Mouse (Mus musculus) kidney, adult 11 months (tissue): ENCODE measurements at regions not wholly inside any gene's neighbourhood (a gene's known extent, or its start where the extent isn't known, plus 50 kb on each side); places are given as distances from the start of the nearest gene placed in this dataset.

Experiments
- DNase-seq: peaks from one replicate; pipeline ENCODE4 v3.0.0; 2022

DNA sequence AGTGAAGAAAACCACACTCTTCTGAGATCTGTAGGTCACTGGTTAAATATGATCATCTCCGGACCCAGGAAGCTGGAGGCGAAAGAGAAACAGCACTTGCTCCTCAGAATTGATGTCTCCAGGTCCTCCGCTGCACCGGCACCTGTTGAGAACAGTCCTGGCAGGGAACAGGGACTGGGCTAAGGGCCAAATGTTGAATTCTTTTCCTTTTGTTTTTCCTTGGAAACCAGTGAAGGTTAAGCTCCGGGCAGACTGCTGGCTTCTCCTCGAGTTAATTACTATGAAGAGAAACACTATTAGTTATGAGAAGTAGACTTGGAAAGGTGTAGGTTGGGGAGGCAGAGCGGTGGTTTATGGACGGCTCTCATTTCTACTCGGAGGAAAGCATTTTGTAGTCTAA lies 242.7 kb downstream of the Rngtt start:
- peak; percentile 35 for DNase-seq

DNA sequence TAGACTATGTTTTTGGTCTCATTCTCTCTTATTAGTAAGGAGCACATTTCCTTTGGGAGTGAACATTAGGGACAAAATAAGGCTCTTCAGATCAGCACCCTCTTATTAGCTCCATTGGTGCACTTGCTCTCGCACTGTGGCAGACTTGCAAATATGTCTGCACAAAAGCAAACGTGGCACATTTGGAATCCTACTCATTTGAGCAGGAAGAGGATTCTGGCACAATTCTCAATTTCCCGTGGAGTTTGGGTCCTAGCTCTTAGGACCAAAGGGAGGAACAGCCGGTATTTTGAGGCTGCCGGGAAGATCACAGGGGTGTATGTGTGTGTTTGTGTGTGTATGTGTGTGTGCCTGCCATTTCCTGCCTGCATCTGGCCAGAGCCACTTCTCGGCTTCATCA lies 244.5 kb downstream of the Rngtt start:
- no peak for DNase-seq

DNA sequence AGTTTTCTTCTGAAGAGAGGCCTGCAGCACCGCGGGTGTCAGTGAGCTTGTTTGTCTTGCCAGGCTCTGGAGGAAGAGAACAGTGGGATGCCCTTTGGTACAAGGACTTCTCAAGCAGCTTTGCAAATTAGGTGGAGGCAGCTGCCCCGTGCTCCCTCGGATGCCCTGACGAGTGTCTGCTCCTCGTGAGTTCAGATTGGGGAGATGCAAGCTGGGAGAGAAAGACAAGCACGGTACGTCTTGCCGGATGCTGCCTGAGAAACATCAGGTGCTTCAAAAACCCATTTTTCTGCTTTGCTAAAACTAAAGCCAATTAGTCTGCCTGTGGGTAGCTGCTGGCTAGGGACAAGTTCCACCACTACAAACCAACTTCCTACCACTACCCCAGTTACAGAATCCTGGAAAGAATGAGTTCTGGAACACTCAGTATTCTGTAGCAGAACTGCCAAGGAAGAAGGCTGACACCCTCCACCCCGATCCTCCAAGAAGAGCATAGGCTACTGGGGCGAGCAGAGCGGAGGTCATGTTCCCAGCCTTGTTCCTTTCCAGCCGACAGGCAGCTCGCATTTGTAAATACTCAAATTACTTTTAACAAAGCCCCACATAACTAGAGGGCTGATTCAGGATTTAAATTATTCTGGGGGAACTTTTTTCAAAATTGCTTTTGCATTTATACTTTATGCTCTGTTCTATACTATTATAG lies 245.3 kb downstream of the Rngtt start:
- DNase-seq = no peak

DNA sequence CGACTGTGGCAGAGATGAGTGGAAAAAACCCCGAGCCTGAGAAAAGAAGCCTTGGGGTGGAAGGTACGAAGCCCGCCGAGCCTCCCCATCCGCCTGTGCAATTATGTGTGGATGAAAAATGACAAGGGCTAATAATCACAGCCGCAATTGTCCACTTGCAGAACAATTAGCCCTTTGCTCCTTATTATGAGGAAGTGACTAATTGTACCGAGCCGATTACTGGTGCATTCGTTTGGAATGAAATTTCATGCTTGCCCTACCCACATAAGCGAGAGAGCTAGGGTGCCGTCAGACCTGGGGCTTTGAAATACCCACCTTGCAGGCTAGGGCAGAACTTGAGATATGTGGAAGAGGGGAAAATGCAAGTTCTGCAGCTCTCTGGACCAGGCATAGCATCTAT lies 245.9 kb downstream of the Rngtt start:
- no peak for DNase-seq

DNA sequence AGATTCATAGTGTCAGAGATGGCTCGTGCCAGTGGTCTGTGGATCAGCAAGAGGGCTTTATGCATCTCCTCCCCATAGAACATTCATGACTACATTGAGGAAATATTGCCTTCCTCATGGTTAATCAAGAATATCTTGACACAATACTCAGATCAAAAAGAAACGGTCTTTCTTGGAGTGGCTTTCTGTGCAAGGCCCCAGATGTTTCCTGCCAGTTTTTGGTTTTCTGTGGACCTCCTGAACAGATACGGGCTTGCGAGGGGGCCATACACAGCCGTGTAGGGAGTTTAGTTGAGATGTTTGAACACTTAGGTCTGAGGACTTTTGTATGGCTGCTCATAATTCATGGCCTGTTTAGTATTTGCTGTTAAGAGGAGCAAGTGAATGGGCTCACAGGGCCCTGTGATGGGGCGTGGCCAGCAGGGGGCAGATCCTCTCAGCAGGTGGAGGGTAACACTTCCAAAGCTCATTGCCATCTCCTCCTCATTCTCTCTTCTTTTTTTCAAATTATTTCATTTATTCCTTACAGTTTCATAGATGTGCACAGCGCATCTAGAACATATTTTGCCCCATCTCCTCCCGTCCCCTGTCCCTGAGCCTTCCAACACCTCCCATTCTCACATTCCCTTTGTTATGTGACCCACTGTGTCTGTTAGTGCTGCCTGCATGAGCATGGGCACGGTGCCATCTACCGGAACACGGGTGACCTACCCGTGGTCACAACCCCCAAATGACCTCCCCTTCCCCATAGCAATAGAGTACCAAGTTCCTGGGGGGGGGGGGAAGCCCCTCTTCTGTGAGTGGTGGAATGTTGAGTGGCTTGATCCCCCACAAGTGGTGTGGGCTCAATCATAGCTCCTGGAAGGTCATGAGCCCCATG lies 246.8 kb downstream of the Rngtt start:
- no peak for DNase-seq

DNA sequence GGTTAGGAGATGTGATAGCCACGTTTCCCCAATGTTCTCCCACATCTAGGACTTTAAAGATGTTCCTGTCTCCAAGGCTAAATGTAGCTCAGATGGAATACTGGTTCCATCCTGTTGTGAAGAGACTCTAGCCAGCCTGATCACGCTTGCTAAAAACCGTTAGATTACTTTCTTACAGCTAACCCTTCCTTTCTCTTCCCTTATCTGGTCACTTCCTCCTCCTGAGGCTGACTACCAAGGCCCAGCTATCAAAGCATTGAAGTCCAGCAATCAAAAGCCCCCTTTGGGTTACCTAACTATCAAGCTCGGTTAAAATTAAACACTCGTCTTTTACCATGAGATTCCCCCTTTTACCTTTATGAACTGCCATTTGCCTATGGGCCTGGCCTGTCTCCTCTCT lies 260.2 kb downstream of the Rngtt start:
- DNase-seq = no peak

DNA sequence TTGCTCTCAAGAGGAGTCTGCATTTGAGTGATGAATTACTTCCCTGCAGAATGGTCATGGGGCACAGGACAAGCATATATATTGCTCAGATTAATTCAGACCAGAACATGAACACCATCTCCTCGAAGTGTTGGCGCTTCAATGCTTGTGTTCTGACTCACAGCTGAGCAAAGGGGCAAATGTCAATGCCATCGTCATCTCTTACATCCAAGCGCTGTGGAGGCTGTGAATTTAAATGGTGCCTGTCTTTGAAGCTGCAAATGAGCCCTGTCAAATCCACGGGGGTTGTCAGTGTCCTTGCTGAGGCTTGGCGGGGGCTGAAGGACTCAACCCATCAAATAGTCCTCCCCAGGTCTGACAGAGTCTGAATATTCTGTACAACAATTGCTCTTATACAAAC lies 261.2 kb downstream of the Rngtt start:
- no peak for DNase-seq

DNA sequence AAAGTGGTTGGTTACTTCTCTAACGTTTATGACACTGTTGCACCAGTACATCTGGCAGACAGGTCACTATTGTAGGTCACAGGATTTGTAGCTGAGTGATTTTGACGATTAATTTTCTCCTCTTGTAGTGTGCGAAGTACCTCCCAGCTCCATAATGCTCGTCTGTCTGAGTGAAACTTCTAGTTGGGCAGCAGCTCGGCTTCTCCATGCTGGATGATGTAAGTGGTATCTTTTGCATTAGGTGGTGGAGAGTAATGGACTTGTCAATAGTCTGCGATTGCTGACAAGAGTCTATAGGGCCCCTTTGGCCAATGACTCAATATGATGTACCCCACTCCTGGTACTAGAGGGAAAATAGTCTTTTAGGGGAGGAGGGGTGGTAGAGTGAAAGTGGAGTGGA lies 267.5 kb downstream of the Rngtt start:
- DNase-seq = no peak

DNA sequence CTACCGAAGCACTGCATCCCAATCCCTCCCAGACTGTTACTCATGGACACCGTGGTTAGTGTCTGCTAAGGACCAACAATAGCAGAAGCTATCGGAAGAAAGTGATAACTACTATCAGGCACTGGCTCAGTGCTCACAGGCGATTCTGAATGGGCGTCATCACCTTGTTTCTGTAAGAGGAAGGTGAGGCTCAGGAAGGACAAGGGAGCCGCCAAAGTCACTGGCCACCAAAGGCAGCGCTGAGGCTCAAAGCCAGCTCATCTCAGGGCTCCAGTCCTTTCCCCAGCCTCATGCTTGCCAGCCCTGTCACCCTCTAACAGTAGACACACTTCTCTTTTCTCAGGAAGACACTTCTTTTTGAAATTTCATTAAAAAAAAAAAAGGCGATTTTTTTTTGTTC lies 270.4 kb downstream of the Rngtt start:
- DNase-seq = no peak

DNA sequence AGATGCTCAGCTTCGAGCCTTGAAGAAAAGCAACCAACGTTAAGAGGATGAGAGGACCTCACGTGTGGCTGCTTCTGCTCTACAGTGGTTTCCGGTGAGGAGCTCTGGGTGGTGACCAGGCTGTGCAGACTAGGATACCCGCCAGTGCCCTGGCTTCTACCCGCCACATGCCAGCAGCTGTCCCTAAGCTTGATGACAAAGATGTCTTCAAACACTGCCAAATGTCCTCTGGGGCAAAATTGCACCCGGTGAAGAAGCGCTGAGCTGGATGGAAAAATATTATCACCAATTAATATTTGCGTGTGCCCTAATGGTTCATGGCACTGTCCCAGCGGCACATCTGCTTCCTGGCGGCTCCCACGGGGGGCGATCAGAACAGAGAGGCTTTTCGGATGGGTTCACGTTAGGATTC lies 271.1 kb downstream of the Rngtt start:
- no peak for DNase-seq

DNA sequence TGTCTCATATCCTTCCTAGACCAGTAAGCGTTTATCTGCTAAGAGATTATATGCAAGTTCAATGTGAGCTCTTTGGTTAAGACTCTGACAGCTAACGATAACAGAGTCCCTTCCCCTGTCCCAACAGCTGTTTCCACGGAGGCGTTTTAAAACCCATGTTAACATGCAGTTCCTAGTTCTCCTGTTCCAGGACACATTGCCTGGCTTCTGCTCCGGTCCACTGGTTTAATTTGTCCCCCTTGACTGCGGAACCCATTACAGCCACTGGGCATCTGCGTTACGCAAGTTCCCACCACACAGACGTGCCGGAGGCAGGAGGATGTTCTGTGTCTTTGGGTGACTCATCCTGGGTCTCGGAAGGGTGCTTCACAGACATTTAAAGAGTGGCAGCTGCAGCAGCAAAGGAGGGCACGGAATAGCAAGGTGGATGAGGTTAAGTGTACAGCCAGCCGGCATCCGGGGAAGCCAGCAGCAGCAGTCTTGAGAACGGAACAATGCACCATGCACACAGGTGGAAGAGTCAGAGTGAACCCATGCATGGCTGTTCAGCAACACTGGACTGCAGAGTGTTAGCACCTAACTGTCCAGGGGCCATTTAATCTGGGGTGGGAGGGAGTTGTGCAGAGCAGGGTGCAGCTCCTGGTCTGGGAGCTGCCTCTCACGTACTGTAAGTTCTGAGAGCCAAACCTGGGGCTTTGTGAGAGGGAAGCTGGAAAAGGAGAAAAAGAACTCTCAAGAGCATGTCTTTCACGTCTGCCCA lies 271.8 kb downstream of the Rngtt start:
- DNase-seq = peak; percentile 17

DNA sequence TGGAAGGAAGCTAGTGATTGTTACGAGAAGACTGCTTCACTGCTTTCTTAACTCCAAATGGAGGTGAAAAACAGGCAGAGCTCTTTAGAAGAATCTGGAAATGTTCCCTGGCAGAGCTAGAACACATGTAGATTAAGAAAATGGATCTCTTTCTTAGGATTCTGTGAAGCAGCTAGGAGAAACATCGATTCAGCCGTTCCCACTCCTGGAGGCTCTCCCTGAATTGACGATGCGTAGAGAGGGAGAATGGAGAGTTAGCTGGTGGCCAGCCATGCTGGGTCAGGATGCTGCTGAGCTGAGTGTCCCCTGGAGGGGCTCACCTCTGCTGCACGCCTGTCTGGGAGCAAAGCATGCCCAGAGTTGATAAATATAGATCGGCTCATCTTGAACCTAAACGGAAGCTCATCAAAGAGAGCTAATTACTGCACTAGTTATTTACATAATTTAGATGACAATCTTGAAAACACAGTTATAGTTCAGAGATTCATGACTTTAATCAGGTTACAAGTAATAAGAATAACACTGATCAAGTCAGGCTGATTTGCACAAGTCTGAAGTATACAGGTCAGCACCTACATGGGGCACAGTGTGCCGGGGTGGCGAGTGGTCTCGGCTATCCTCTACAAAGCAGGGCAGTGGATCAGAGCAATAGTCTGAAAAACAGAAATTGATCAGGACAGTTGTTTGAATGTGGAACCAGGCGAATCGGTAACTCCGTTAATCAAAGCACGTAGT lies 273.0 kb downstream of the Rngtt start:
- no peak for DNase-seq

DNA sequence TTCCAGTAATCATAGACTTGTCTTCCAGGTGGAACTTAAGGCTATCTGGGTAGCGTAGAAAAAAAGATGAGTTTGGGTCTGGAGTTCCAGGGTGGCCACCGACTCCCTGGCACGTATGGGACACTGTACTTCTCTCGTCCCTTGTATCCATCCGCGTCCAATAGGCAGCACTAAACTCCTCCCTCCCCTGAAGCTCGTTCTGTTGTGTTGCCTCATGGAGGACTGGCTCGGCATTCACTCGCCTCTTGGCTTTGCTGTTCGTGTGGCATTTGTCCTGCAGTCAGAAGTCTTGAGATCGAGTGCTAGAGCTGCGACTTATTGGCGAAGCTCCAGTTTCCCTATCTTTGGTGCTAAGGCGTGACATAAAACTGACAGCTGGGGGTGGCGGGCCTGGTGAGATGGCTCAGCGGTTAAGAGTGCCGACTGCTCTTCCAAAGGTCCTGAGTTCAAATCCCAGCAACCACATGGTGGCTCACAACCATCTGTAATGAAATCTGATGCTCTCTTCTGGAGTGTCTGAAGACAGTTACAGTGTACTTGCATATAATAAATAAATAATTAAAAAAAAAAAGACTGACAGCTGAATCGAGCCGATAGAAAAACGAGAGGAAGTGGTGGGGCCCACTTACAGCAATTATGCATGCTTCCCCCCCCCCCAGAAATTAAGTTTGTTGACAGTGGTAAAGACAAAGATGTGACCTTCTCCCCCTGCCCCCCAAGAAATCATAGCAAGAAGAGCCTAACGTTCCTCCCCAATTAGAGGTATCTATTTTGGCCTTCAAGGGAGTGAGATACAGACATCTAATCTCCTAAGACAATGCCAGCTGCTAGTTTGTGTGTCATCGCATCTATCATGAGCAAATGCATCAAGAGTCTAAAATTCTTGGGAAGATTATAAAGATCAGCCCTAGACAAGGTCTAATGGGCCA lies 274.1 kb downstream of the Rngtt start:
- no peak for DNase-seq

DNA sequence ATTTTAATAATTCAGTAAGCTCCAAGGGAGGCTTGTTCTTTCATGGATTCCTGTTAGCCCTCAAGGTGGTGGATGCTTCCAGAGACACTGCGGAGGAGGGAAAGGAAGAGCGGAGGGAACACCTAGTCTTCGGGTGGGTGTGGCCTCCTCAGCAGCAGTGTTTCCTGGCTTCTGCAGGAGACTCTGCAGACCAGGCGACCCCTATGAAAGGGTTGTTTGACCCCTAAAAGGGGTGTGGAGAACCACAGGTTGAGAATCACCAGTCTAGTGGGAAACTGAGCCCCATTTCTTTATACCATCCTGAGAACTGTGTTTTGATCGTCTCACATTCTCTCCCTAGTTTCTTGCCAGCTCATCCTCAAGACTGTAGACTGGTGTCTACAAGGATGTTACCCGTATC lies 275.7 kb downstream of the Rngtt start:
- DNase-seq = no peak

DNA sequence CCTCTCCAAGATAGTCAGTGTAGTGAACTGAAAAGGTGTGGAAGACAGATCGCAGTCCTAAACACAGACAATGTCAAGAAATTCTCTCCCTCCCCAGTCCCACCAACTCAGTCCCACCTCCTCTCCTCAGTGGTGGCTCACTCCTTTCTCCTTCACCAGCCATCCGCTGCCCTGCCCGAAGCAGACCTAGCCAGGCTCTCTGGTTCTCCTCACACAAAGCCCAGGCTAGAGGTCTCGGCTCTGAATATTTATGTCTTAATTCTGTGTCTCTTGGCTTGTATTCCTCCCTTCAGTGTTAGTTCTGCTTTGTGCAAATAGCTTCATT lies 276.1 kb downstream of the Rngtt start:
- no peak for DNase-seq

DNA sequence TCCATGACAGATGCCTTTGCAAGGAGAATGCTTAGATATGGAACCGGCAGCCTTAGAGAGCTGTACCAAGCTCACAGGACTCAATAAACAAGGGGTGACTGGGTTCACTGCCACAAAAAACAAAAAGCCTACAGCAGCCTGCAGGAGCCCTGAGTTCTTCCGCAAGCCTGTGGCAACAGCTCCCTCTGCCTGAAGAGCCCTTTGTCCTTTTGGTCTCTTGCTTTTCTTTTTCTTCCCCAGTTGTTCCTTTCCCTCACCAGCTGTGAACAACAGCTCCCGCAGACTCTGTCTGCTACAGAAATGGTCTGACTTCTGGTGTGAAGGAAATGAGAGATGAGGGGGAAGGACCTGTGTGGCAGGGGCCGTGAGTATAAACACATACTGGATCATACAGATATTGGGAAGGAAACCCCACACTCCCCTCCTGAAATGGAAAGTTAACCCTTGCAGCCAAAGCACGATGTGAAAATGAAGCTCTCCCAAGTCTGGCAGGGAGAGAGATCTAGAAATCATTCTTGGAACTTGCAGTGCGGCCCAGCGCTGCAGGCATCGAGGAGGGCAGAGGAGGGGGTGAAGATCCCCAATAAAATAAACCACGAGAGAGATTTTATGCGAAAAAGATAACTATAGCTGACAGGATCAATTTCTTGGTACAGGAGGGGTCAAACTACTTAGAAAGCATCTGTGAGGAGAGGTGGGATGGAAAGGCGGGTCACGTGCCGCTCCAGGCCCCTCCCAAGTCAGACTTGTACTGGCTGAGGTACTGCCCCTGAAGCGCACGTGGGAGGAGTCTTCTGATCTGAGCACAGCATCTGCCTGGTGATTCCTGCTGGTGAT lies 276.7 kb downstream of the Rngtt start:
- DNase-seq = peak; percentile 39

DNA sequence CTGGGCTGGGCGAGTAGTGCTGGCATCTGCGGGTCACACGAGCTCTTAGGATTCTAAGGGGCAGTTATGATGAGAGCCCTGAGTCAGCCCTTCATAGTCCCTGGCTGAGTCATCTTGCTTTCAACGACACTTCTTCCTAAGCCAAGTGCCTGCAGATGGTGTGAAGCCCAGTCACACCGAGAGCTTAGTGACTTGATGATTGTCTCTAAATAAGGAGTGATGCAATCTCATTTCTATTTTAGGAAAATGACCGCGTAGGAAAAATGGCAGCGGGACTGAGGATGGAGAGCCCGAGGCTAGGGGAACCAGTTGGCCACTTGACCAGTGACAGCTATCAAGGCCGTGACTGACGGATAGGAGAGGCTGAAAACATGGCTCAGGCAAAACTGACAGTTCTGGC lies 277.6 kb downstream of the Rngtt start:
- DNase-seq = no peak

DNA sequence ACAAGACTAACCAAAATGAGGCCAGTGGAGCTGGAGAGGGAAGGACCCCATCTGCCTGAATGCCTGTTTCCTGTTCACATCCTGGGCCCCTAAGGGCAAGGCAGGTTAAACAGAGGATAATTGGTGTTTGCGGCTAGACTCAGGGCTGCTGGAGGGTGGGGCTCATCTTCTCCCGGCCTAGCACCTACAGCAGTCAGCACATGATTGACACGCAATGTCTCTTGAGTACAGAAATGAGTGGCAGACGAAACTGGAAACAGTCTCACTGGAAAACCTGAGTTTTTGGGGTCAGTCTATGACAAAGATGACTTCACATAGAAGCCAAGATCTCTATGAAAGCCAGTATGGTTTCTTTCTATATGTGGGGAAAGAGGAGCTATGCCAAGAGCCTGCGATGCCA lies 278.0 kb downstream of the Rngtt start:
- DNase-seq = no peak

DNA sequence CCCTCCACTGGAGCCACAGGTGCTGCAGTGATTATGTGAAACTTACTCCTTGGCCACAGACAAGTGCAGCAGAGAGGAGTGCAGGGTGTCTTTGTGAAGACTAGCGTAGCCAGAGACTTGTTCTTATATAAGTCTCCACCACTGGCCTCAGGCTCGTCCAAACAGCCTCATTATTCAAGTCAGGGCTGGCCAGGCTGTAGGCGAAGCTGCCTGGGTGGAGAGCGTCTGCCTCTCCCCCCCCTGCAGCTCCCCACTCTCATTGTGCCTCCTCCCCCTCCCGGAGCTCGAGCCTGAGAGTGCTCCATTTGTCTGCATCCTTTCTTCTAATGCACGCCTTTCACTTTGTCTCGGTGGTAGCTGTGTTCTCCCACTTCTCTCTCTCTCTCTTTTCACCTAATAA lies 279.1 kb downstream of the Rngtt start:
- DNase-seq = no peak

DNA sequence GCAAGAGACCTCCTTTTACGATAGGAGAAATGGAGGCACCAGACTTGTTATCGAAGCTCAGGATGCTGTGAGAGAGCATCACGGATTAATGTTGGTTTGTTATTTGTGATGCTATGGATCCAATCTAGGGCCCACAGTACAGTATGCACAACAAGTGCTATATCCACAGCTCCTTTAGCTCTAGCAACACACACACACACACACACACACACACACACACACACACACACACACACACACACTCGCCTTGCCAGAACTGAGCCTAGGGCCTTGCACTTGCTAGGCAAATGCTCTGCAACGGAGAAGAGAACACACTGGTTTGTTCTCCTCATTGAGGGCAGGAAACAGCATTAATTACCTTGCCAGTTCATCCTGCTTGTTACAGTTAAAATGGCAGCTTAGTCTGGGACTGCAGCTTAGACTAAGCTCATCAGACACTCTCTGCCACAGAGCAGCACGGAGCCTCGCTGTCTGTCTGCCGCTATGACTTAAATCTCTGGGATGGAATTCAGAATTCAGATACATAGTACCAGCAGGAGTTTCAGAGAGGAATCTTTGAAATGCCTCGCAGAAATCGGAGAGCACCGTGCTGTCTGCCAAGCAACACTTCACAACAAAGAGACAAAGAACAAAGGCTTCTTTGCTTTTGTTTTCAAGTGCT lies 285.0 kb downstream of the Rngtt start:
- DNase-seq = no peak

DNA sequence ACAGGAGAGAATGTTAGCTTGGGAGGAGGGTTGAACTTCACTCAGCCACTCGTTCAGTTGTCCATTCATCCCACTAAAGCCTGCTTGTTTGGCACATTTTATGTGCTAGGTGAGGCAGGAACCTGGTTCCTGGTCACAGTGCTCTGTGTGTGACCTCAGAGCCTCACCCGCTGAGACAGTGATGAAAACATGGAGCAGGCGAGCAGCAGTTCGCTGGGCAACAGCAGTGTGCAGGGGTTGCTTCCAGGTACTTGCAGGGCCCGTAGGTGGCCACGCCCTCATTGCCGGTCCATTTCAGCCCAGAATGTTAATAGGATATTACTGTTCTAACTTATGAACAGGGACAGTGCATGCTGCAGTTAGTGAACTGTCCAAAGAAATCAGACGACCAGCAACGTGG lies 285.7 kb downstream of the Rngtt start:
- no peak for DNase-seq
